Mouse (Mus musculus): ENCODE results near the gene Hist1h1c. TPM values are rescaled to one million over a fixed set of nuclear protein-coding genes. Genes with fewer than 3 reads are reported as not detected.
"Not testable (repeated sequence)": the region's sequence is repeated elsewhere in the genome, so short reads cannot be mapped to it uniquely, and the experiment has no call there.

The Hist1h1c gene
- polyA plus RNA-seq, 1 experiment from 2014 or later: 15.4 TPM

- not testable (repeated sequence) for H3K9ac ChIP-seq; ATAC-seq (ENCODE audit: low FRiP score)
Measured at GRCm38 (mm10) chr13:23769613-23770012, 31.0 kb downstream of the Hist1h1c start, which contains the start of gene Trim38. TSS of gene Trim38 (plus strand) at chr13:23769913.

GRCm38 (mm10) chr13:23772561-23773313, 34.1 kb downstream of the Hist1h1c start:
- no peaks in the 10 kb centered on the region for H3K9me3 ChIP-seq (replicated peaks)
- H3K4me1 ChIP-seq: peaks cover 4% of the 10 kb centered on the region; the same call in 1 of the 2 replicates
- H3K4me2 ChIP-seq (replicated peaks): peak overlapping the region; percentile 38
- H3K27ac ChIP-seq: no peak overlapping the region
- 23% methylated on average over 21 of the region's 21 CpGs for WGBS
- no peak overlapping the region for H3K9ac ChIP-seq
- H3K36me3 ChIP-seq: no peaks in the 10 kb centered on the region
- H3K4me3 ChIP-seq: no peak overlapping the region
- ATAC-seq (ENCODE audit: low FRiP score): peak; percentile 85
- H3K27me3 ChIP-seq: no peaks in the 10 kb centered on the region

More at GRCm38 (mm10) chr13:23769613-23770012, 31.0 kb downstream of the Hist1h1c start, which contains the start of gene Trim38:
- 84% methylated on average over 2 of the region's 2 CpGs for WGBS
- H3K9me3 ChIP-seq (replicated peaks); H3K36me3 ChIP-seq; H3K4me1 ChIP-seq; H3K27ac ChIP-seq; H3K4me3 ChIP-seq; H3K4me2 ChIP-seq (replicated peaks); H3K27me3 ChIP-seq: not testable (repeated sequence)

GRCm38 (mm10) chr13:23778339-23778738, 39.7 kb downstream of the Hist1h1c start:
- no peaks in the 10 kb centered on the region for H3K9me3 ChIP-seq (replicated peaks)
- H3K27ac ChIP-seq: no peak overlapping the region
- H3K4me1 ChIP-seq: no peaks in the 10 kb centered on the region
- H3K27me3 ChIP-seq: no peaks in the 10 kb centered on the region
- 92% methylated on average over 7 of the region's 7 CpGs for WGBS
- ATAC-seq (ENCODE audit: low FRiP score): no peak
- no peak overlapping the region for H3K4me2 ChIP-seq (replicated peaks)
- H3K36me3 ChIP-seq: no peaks in the 10 kb centered on the region
- H3K9ac ChIP-seq: no peak overlapping the region
- no peak overlapping the region for H3K4me3 ChIP-seq

GRCm38 (mm10) chr13:23779025-23779424, 40.4 kb downstream of the Hist1h1c start:
- Histone ChIP-seq H3K9me3 (replicated peaks) (no peaks in the 10 kb centered on the region), H3K4me3 (no peak overlapping the region), H3K27ac (no peak overlapping the region), H3K36me3 (no peaks in the 10 kb centered on the region), H3K27me3 (no peaks in the 10 kb centered on the region), H3K4me2 (replicated peaks) (no peak overlapping the region), H3K9ac (no peak overlapping the region), H3K4me1 (no peaks in the 10 kb centered on the region)
- 90% methylated on average over 4 of the region's 4 CpGs for WGBS
- no peak for ATAC-seq (ENCODE audit: low FRiP score)

Small RNAs within 50 kb of the gene (microRNA-seq; reads per million reads assigned to microRNA genes)
- gene Gm44314 (not detected), gene Gm44484 (not detected)

Other genes starting within 250 kb of the Hist1h1c start
- gene Btn2a2, start 250.0 kb upstream of the Hist1h1c start, polyA plus RNA-seq (2016; fragmentation: Nextera tagmentation; extraction: Ambion mirVana): 0.34 and 0.43 TPM in 2 replicates
- gene Hist1h4h, start 207.8 kb upstream of the Hist1h1c start, polyA plus RNA-seq (2016; fragmentation: Nextera tagmentation; extraction: Ambion mirVana): 5.7 and 6.9 TPM in 2 replicates
- gene Hist1h2af, start 204.9 kb upstream of the Hist1h1c start, polyA plus RNA-seq (2016; fragmentation: Nextera tagmentation; extraction: Ambion mirVana): 5.2 TPM in 1 of 2 replicates, not detected in the other
- 2.2 and 4.4 TPM in 2 replicates for gene Hist1h3g, start 203.4 kb upstream of the Hist1h1c start, polyA plus RNA-seq (2016; fragmentation: Nextera tagmentation; extraction: Ambion mirVana)
- 0.37 and 0.57 TPM in 2 replicates for gene Hist1h2bh, start 195.4 kb upstream of the Hist1h1c start, polyA plus RNA-seq (2016; fragmentation: Nextera tagmentation; extraction: Ambion mirVana)
- 0.66 and 1.4 TPM in 2 replicates for gene Hist1h3f, start 194.8 kb upstream of the Hist1h1c start, polyA plus RNA-seq (2016; fragmentation: Nextera tagmentation; extraction: Ambion mirVana)
- 1.4 TPM in 1 of 2 replicates, not detected in the other for gene Hist1h4f, start 187.2 kb upstream of the Hist1h1c start, polyA plus RNA-seq (2016; fragmentation: Nextera tagmentation; extraction: Ambion mirVana)
- gene Hist1h1d, start 185.5 kb upstream of the Hist1h1c start, polyA plus RNA-seq (2016; fragmentation: Nextera tagmentation; extraction: Ambion mirVana): 0.23 and 0.39 TPM in 2 replicates
- 4.4 and 5.6 TPM in 2 replicates for gene Hist1h3e, start 176.4 kb upstream of the Hist1h1c start, polyA plus RNA-seq (2016; fragmentation: Nextera tagmentation; extraction: Ambion mirVana)
- 67.4 and 81.6 TPM in 2 replicates for gene Hist1h2ae, start 167.6 kb upstream of the Hist1h1c start, polyA plus RNA-seq (2016; fragmentation: Nextera tagmentation; extraction: Ambion mirVana)
- gene Hist1h2bg, start 167.4 kb upstream of the Hist1h1c start, polyA plus RNA-seq (2016; fragmentation: Nextera tagmentation; extraction: Ambion mirVana): 4.8 and 7.1 TPM in 2 replicates
- 4.4 and 7.2 TPM in 2 replicates for gene Hist1h2bf, start 164.6 kb upstream of the Hist1h1c start, polyA plus RNA-seq (2016; fragmentation: Nextera tagmentation; extraction: Ambion mirVana)
- gene Hist1h2ad, start 164.4 kb upstream of the Hist1h1c start, polyA plus RNA-seq (2016; fragmentation: Nextera tagmentation; extraction: Ambion mirVana): 0.46 and 2.5 TPM in 2 replicates
- 2.2 and 4.8 TPM in 2 replicates for gene Hist1h3d, start 163.0 kb upstream of the Hist1h1c start, polyA plus RNA-seq (2016; fragmentation: Nextera tagmentation; extraction: Ambion mirVana)
- 66.9 and 82.3 TPM in 2 replicates for gene Hist1h4d, start 157.2 kb upstream of the Hist1h1c start, polyA plus RNA-seq (2016; fragmentation: Nextera tagmentation; extraction: Ambion mirVana)
- 1.9 and 2.2 TPM in 2 replicates for gene Hist1h2be, start 117.7 kb upstream of the Hist1h1c start, polyA plus RNA-seq (2016; fragmentation: Nextera tagmentation; extraction: Ambion mirVana)
- 17.0 and 18.8 TPM in 2 replicates for gene Hist1h1e, start 116.2 kb upstream of the Hist1h1c start, polyA plus RNA-seq (2016; fragmentation: Nextera tagmentation; extraction: Ambion mirVana)
- gene Hist1h2ac, start 54.9 kb upstream of the Hist1h1c start, polyA plus RNA-seq (2016; fragmentation: Nextera tagmentation; extraction: Ambion mirVana): 0.72 and 0.93 TPM in 2 replicates
- gene Hist1h2bc, start 54.6 kb upstream of the Hist1h1c start, polyA plus RNA-seq (2016; fragmentation: Nextera tagmentation; extraction: Ambion mirVana): 25.1 and 26.1 TPM in 2 replicates
- gene Hist1h1t, start 43.0 kb upstream of the Hist1h1c start, polyA plus RNA-seq (2016; fragmentation: Nextera tagmentation; extraction: Ambion mirVana): not detected in 2 replicates
- gene Hist1h4c, start 40.4 kb upstream of the Hist1h1c start, polyA plus RNA-seq (2016; fragmentation: Nextera tagmentation; extraction: Ambion mirVana): 3.6 and 4.2 TPM in 2 replicates
- 4.9 and 5.2 TPM in 2 replicates for gene Hfe, start 28.0 kb upstream of the Hist1h1c start, polyA plus RNA-seq (2016; fragmentation: Nextera tagmentation; extraction: Ambion mirVana)
- 9.7 and 11.6 TPM in 2 replicates for gene Hist1h3c, start 6.8 kb downstream of the Hist1h1c start, polyA plus RNA-seq (2016; fragmentation: Nextera tagmentation; extraction: Ambion mirVana)
- gene Hist1h2bb, start 7.9 kb downstream of the Hist1h1c start, polyA plus RNA-seq (2016; fragmentation: Nextera tagmentation; extraction: Ambion mirVana): 2.2 and 2.9 TPM in 2 replicates
- gene Hist1h2ab, start 12.3 kb downstream of the Hist1h1c start, polyA plus RNA-seq (2016; fragmentation: Nextera tagmentation; extraction: Ambion mirVana): 22.4 and 45.2 TPM in 2 replicates
- 4.5 and 11.1 TPM in 2 replicates for gene Hist1h3b, start 13.5 kb downstream of the Hist1h1c start, polyA plus RNA-seq (2016; fragmentation: Nextera tagmentation; extraction: Ambion mirVana)
- 5.0 and 5.5 TPM in 2 replicates for gene Hist1h4b, start 18.2 kb downstream of the Hist1h1c start, polyA plus RNA-seq (2016; fragmentation: Nextera tagmentation; extraction: Ambion mirVana)
- gene Hist1h4a, start 22.4 kb downstream of the Hist1h1c start, polyA plus RNA-seq (2016; fragmentation: Nextera tagmentation; extraction: Ambion mirVana): 0.72 TPM in 1 of 2 replicates, not detected in the other
- 3.3 and 6.1 TPM in 2 replicates for gene Hist1h3a, start 23.6 kb downstream of the Hist1h1c start, polyA plus RNA-seq (2016; fragmentation: Nextera tagmentation; extraction: Ambion mirVana)
- 2.4 and 2.7 TPM in 2 replicates for gene Hist1h1a, start 24.9 kb downstream of the Hist1h1c start, polyA plus RNA-seq (2016; fragmentation: Nextera tagmentation; extraction: Ambion mirVana)
- not detected in 2 replicates for gene Trim38, start 31.1 kb downstream of the Hist1h1c start, polyA plus RNA-seq (2016; fragmentation: Nextera tagmentation; extraction: Ambion mirVana)
- gene Slc17a2, start 68.2 kb downstream of the Hist1h1c start, polyA plus RNA-seq (2016; fragmentation: Nextera tagmentation; extraction: Ambion mirVana): not detected in 2 replicates
- not detected in 2 replicates for gene Slc17a3, start 100.6 kb downstream of the Hist1h1c start, polyA plus RNA-seq (2016; fragmentation: Nextera tagmentation; extraction: Ambion mirVana)
- gene Slc17a1, start 128.9 kb downstream of the Hist1h1c start, polyA plus RNA-seq (2016; fragmentation: Nextera tagmentation; extraction: Ambion mirVana): not detected in 2 replicates
- 0.09 TPM in 1 of 2 replicates, not detected in the other for gene Slc17a4, start 176.2 kb downstream of the Hist1h1c start, polyA plus RNA-seq (2016; fragmentation: Nextera tagmentation; extraction: Ambion mirVana)
- not detected in 2 replicates for gene Hist1h2ba, start 195.3 kb downstream of the Hist1h1c start, polyA plus RNA-seq (2016; fragmentation: Nextera tagmentation; extraction: Ambion mirVana)
- not detected in 2 replicates for gene Hist1h2aa, start 195.7 kb downstream of the Hist1h1c start, polyA plus RNA-seq (2016; fragmentation: Nextera tagmentation; extraction: Ambion mirVana)

All from hindbrain, embryonic 12.5 days (tissue).